Mouse (Mus musculus): ENCODE data around the gene Fbxl16.
"Not testable (repeated sequence)": the region's sequence is repeated elsewhere in the genome, so short reads cannot be mapped to it uniquely, and the experiment has no call there.

Fbxl16 gene

DNA sequence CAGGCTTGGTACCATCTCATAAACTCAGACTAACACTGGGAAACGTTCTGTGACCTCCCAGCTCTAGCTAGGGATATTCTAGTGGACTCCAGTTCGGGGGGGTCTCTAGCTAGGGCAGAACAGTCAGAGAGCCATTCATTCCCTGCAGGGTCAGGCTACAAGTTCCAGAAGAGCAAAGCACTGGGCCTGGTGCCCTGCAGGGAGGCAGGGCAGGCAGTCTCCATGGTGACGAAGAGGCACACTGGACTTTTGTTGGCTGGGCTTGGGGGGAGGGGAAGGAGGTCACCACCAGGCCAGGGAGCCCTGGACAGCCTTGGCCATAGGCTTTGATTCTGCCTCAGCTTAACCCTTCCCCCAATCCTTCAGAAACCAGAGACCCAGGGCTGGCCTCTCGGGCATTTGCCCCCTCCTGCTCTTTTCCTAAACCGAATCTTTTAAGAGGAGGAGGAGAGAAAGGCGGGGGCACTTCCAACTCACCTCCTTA is 13.2 kb upstream of the Fbxl16 start, which contains the start of gene AC134908.4:
TSS of gene AC134908.4 (minus strand) at position 51 of the 484 bp plus-strand sequence.
- DNase-seq (ENCODE audit: low spot score in 2 of 2), result no peak

DNA sequence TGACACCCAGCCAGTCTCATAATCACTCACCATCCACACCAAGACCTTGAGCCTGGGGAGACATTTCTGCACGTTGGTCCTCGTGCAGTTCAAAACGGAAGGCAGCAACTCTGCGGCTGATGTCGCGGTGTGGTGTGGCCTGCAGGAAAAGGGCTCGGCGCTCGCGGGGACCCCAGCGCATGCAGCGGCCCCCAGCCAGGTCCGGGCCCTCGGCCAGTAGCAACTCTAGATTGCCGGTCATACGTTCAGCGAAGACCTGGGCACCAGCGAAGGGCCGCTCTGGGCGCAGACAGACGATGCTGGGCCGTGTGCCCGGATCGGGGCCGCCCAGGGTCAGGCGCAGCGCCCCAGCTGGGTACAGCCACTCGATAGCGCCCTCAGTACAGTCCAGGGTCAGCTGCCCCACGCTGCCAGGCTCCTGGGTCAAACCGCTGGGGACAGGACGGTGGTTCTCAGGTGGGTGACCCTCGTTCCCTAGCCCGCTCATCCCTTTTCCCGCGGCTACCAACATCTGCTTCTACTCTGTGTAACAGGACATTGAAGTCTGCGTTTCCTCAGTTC is 12.6 kb upstream of the Fbxl16 start:
- peak; percentile 46 for DNase-seq (ENCODE audit: low spot score in 2 of 2)

DNA sequence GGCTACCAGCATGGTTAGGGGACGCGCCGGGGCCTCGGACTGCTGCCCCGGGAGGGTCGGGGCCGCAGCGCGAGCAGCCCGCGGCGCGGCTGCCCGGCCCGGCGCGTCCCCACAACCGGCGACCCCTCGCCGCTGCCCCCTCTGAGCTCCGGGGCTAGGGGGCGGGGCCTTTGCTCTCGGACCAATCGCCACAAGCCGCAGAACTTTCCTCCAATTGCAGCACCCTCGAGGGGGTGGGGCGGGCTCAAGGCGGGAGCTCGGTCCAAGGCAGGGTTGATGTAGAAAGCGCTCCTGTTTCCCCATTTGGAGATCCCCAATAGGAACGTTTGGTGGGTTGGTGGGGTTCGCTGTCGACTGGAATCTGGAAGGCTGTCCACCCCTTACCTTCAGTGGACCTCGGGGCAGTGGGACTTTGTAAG is 11.9 kb upstream of the Fbxl16 start, which contains the start of gene Metrn:
TSS of gene Metrn (minus strand) at position 186 of the 419 bp plus-strand sequence.
- peak; percentile 78 to 93 for DNase-seq (ENCODE audit: low spot score in 2 of 2)

DNA sequence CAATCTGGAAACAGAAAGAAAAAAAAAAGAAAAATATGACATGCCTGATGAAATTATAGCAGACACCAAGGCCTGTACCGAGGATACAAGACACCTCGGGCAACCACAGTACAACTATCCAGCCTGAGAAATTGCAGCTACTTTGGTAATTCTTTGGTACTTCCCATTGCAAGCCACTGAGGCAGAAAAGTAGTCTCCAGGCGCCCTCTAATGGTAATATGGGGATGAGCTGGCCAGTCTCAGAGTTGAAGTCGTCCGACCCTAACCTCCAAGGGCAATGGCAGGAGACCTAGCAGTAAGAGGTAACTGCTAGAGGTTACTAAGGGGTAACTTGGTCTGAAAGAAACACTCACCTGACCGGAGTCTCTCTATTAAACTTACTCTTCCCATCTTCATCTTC is 7.9 kb upstream of the Fbxl16 start:
- DNase-seq (ENCODE audit: low spot score in 2 of 2), result peak; percentile 47 to 69

DNA sequence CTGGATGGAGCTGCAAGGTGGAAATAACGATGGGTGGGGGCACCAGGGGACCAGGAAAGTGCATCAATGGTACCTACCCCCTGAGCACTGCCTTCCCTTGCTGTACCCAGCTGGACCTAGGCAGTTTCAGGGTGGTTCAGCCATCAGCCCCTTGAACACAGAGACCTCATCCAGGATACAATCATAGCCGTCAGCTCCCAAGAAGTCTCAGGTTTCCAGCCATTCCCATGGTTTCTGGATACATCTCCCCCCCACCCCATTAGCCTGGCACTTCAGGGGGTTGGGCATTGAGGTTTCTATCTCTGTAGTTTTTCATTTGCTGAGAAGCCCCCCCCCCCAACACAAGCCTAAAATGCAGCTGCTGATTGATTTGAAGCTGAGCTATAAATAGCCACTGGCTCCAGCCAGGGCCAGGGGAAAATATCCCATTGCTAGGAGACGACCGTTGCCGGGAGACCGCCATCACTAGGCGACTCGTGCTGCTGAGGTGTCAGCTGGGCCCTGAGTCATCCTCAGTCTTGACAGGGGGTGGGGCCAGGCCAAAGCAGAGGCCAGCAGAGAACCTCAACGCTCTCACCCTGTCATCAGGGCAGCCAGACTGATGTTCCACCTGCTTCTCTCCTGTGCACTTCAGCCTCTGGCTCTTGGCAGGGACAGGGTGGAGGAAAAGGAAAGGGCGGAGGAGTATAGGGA is 5.9 kb upstream of the Fbxl16 start:
- DNase-seq (ENCODE audit: low spot score in 2 of 2), result no peak

DNA sequence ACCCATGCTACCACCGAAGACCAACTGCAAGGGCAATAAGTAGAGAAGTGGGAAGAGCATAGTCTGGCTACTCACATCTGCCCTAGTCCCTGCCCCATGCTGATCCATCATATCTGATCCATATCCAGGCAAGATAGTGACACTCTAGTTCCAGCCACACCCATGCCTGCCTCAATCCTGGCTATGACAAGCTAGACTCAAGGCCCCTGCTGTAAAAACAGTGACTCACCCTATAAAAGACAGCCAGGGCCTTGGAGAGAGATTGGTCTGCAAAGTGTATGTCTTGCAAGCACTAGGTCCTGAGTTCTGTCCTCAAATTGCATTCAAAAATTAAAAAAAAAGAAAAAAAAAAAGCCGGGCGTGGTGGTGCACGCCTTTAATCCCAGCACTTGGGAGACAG is 2.4 kb upstream of the Fbxl16 start:
- no peak for DNase-seq (ENCODE audit: low spot score in 2 of 2)

DNA sequence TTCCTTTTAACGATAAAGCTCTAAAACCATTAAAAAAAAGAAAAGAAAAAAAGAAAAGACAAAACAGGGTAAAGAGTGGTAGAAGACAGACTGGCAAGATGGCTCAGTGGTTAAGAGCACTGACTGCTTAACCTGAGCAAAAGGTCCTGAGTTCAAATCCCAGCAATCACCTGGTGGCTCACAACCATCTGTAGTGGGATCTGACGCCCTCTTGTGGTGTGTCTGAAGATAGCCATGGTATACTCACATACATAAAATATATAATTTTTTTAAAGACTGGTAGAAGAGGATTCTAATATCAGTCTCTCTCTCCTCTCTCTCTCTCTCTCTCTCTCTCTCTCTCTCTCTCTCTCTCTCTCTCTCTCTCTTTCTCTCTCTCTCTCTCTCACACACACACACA is 1.4 kb upstream of the Fbxl16 start:
- DNase-seq (ENCODE audit: low spot score in 2 of 2), result not testable (repeated sequence)

DNA sequence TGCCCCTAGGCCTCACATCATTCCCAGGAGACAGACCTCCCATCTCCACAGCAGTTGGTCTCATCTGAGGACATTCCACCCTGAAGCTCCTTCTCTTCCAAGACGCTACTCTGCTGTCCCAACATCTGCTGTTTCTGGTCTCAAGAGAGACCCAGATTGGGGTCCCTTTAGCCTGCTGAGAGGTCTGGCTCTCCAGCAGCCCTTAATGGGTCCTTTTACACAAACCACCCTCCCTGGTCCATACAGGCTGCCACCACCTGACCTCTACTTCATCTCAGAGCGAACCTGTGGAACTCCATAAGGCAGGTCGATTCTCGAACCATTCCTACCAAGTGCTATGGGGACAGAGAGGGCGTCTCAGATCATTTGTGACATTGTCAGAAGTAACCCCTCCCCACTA is 857 bp upstream of the Fbxl16 start:
- no peak for DNase-seq (ENCODE audit: low spot score in 2 of 2)

DNA sequence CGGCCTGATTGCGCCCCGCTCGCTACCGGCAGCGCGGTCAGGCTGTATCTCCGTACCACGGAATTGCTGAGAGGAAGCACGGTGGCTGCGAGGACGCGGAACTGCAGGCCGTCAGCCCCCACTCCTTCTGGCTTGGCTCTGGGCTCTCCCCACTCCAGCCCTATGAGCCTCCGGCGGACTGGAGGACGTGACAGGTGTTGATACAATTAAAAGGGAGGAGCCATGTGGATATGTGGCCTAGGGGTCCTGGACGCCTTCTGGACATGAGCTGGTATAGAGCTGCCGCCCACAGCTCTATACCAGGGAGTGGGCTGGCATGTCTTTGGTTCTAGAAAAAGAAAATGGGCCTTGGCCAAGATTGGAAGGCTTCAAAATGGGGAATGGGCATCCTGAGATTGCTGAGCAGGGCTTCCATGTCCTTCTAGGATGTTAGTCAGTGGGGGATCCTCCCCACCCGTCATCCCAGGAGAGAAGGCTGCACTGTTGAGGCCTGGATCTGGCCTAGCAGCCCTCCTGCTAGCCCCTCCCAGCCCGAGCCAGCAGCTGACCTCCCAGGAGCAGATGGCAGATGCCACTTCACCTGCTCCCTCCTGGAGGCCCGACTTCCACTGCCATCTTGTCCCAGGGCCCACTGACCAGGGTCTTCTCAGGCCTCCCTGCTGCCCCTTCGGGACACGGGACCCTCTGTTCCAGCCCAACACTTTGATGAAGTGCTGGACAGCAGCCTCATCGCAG is 888 bp downstream of the Fbxl16 start:
- DNase-seq (ENCODE audit: low spot score in 2 of 2), result no peak

DNA sequence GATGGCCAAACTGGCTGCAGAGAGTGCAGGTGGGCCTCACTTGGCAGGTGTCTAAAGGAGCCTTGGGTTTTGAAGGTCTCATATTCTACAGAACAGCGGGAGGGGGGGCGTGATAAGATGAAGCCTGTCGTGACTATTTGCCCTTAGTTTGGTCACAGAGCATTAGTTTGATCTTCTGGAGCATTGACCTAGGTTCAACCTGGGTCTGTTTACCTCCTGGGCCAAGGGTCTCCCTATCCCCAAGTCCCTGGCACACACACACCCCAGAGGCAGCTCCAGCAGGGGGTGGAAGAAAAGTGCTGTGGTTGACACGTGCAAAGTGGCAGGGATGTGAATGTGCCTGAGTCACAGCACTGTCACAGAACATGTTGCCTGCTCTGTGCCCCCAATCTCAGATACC is 2.0 kb downstream of the Fbxl16 start:
- DNase-seq (ENCODE audit: low spot score in 2 of 2), result no peak

DNA sequence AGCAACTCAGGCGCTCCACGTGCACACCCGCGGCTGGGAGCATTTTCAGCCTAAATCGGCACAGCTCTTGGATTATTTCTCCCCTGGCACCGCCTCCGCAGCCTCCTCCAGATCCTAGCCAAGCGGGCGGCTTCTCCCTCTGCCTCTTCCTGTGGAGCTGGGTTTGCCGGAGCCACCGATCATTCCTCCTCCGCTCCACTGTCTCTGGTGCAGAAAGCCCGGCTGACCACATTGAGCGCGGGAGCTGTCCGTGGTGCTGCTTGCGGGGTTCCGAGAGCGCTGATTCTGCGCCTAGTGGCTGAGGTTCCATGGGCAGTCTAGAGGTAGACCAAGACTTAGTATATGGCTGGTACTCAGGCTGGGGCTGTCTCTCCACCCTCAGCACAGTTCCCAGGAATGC is 4.6 kb downstream of the Fbxl16 start:
- peak; percentile 60 to 90 for DNase-seq (ENCODE audit: low spot score in 2 of 2)

DNA sequence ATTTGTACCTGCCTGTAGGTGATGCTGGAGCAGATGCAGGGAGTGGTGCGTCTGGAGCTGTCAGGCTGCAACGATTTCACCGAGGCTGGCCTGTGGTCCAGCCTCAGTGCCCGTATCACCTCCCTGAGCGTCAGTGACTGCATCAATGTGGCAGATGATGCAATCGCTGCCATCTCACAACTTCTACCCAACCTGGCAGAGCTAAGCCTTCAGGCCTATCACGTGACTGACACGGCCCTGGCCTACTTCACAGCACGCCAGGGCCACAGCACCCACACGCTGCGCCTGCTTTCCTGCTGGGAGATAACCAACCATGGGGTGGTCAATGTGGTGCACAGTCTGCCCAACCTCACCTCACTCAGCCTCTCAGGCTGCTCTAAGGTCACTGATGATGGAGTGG is 8.8 kb downstream of the Fbxl16 start:
- DNase-seq (ENCODE audit: low spot score in 2 of 2), result no peak

DNA sequence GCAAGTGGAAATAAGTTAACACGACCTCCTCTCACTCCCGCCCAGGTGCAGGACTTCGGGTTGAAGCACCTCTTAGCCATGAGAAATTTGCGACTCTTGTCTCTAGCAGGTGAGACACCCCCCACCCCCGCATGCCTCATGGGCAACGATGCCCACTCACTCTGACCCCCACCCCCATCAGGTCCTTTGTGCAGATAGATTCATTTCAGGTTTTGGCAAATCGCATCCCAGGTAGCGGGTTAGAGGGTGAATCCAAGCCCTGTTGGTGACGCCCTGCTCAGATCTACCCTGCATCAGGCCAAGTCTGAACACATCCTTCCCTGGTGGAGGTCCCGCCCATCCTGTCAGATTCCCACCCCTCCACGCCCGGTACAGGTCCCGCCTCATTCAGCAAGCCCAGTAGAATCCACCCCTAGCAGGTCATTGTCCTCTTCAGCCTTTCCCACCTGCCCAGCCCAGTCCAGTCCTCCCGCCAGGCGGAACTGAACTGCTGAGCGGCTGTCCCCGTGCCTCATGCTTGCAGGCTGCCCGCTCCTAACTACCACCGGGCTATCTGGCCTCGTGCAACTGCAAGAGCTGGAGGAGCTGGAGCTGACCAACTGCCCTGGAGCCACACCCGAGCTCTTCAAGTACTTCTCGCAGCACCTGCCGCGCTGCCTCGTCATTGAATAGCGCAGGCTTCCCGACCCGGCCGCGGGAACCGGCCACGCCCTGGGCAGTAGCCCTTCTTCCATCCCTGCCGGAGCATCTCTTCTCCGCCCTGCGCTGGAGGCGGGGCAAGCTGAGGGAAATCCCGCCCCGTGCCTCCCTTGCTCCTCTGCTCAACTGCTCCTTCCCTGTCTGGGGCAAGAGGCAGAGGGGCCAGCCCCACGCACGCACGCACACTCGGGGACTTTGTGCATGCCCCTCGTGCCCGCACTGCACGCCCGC is 10.2 kb downstream of the Fbxl16 start:
- DNase-seq (ENCODE audit: low spot score in 2 of 2), result no peak

DNA sequence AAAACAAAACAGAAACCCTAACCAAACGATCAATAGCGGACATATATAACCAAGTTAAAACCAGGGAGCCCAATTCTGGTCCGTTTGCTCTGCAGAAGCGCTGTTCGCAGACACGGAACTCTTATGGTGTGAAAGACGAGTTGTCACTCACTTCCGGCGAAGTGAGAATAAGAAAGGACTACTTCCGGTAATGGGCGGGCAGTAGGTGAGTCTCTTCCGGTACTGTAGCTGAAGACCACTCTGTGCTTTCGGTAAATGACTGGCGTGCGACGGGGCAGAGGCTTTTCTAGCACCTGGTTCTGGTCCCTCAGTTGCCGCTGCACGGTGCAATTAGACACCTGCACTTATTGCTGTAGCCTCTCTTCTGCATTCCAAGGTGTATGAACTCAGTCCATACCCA is 14.6 kb downstream of the Fbxl16 start, which contains the start of gene Wdr24:
TSS of gene Wdr24 (plus strand) at position 176 of the 400 bp plus-strand sequence.
- peak; percentile 73 to 80 for DNase-seq (ENCODE audit: low spot score in 2 of 2)

DNA sequence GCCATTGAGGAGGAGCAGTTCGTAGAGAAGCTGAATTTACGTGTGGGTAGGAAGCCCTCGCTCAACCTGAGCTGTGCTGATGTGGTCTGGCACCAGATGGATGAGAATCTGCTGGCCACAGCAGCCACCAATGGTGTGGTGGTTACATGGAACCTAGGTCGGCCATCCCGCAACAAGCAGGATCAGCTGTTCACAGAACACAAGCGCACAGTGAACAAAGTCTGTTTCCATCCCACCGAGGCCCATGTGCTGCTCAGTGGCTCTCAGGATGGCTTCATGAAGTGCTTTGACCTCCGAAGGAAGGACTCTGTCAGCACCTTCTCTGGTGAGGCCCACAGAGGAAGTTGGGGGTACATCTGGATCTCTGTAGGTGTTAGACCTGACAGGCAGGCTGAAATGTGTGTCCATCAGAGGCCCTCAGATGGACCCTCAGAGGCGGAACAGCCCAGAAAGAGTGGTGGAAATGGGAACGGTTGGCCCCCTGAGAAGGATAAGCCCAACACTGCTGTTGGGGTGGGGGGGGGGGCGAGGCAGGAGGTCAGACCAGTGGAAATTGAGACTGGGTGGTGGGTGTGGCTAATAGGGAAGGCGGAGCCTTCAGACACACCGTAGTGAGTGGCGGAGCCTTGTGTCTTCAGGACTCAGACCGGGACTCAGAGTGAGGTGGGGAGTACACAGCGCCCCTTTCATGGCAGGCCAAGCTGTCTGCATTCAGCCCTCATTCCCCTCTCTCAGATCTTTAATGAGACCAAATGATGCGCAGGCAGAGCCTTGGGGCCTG is 15.7 kb downstream of the Fbxl16 start:
- DNase-seq (ENCODE audit: low spot score in 2 of 2), result peak in 1 of 2 experiments; percentile 22

DNA sequence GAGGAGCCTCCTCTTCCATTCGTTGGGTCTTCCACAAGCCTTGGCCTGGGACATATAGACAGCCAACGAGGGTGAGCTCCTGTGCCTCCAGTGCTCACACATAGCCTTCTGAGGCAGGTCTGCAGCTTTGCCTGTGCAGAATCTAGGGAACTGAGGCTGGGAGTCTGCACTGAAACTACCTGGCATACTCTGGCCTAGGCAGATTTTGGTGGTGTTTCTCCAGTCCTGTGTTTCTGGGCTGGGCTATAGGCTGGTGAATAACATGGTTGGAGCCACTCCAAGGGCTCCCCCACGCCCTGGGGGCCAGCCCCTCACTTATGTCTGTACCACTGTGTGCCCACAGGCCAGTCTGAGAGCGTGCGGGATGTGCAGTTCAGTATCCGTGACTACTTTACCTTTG is 16.4 kb downstream of the Fbxl16 start:
- no peak for DNase-seq (ENCODE audit: low spot score in 2 of 2)

DNA sequence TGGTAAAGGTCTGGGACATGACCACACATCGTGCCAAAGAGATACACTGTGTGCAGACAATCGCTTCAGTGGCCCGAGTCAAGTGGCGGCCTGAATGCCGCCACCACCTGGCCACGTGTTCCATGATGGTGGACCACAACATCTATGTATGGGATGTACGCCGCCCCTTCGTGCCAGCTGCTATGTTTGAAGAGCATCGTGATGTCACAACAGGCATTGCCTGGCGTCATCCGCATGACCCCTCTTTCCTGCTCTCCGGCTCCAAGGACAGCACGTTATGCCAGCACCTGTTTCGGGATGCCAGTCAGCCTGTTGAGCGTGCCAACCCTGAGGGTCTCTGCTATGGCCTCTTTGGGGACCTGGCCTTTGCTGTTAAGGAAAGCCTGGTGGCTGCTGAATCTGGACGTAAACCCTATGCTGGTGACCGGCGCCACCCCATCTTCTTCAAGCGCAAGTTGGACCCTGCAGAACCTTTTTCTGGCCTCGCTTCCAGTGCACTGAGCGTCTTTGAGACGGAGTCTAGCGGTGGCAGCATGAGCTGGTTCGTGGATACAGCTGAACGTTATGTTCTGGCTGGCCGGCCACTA is 17.2 kb downstream of the Fbxl16 start:
- no peak for DNase-seq (ENCODE audit: low spot score in 2 of 2)

DNA sequence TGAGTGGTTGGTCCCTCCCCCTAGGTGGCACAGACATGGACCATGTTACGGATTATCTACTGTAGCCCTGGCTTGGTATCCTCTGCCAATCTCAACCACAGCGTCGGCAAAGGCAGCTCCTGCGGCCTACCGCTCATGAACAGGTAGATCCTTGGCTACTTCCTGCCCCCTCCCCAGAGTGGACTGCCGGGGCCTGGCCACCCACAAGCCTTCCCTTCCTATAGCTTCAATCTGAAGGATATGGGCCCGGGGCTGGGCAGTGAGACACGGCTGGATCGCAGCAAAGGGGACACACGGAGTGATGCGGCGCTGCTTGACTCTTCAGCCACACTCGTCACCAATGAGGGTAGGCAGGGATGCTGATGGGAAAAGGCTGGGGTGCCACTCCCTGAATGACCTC is 18.1 kb downstream of the Fbxl16 start:
- DNase-seq (ENCODE audit: low spot score in 2 of 2), result no peak

DNA sequence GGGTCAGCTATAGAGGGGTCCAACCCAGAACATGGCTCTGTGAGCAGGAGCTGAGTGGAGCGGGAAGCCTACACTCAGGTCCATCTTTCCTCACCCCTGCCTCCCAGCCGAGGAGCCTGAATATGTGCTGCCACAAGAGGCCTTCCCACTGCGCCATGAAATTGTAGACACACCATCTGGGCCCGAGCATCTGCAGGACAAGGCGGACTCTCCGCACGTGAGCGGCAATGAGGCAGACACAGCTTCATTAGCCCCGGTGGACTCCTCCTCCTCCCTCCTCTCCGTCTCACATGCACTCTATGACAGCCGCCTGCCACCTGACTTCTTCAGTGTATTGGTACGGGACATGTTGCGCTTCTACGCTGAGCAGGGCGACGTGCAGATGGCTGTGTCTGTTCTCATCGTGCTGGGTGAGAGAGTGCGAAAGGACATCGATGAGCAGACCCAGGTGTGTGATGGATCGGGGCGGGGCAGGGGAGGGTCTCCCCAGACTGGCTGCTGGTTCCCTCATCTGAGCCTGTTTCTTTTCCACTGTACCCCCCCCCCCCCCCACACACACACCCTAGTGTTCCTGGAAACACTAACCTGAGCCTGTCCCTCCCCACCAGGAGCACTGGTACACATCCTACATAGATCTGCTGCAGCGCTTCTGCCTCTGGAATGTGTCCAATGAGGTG is 18.8 kb downstream of the Fbxl16 start:
- no peak for DNase-seq (ENCODE audit: low spot score in 2 of 2)

DNA sequence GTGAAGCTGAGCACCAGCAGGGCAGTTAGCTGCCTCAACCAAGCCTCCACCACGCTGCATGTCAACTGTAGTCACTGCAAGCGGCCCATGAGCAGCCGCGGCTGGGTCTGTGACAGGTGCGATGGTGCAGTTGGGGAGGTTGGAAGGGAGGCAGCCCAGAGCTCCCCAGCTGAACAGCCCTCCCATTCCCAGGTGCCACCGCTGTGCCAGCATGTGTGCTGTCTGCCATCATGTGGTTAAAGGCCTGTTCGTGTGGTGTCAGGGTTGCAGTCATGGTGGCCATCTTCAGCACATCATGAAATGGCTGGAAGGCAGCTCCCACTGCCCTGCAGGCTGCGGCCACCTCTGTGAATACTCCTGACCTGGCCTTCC is 19.3 kb downstream of the Fbxl16 start:
- no peak for DNase-seq (ENCODE audit: low spot score in 2 of 2)
